Mouse (Mus musculus): Measurements from ENCODE around the gene Cdh20.

DNA sequence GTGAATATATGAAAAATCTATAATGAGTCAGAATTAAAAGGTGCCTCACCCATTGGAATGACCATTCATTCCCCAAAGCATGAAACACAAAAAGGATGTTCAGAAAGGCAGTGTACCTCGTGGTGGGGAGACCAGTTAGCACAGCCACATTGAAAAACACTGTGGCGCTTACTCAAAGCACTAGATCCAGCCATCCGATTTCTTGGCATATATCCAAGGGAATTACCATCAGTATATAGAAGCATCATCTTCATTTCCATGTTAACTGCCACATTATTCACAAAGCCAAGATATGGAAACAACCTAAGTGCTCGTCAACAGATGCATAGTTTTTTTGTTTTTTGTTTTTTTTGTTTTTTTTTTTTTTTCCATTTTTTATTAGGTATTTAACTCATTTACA, 193.9 kb downstream of the Cdh20 start:
- TF ChIP-seq POLR2A (IDR thresholded peaks at IDR 0.05; ENCODE audit: insufficient read depth, low read length) (no peak), CTCF (IDR thresholded peaks at IDR 0.05; ENCODE audit: low read depth, low read length) (no peak), EP300 (IDR thresholded peaks at IDR 0.05; ENCODE audit: insufficient read depth, low read depth, low read length) (no peak)
